Mouse (Mus musculus) limb, embryonic 11.5 days (tissue): ENCODE results near the gene Arhgap29. TPM values are rescaled to one million over a fixed set of nuclear protein-coding genes. Genes with fewer than 3 reads are reported as not detected.

Experiments
- ATAC-seq: fragments of 200-750 bp; cut with Nextera tagmentation; 2 replicates; pipeline ENCODE4 v1.8.0; 2017; ENCODE audit warnings: low read depth; ENCODE audit not compliant: insufficient number of reproducible peaks, low FRiP score, low TSS enrichment
- DNase-seq: peaks from one replicate; pipeline ENCODE4 v3.0.0-alpha.2; 2015; ENCODE audit warnings: low spot score
- H3K27ac ChIP-seq: fragments of 300-500 bp; sonication (generic); replicated peaks from 2 replicates; pipeline ENCODE4 v1.5.1; 2014; ENCODE audit warnings: low read depth, mild to moderate bottlenecking, low read length
- H3K27me3 ChIP-seq: fragments of 300-500 bp; sonication (generic); 2 replicates; pipeline ENCODE4 v1.6.1; 2014; ENCODE audit warnings: mild to moderate bottlenecking, low read length, mixed read lengths; ENCODE audit not compliant: control insufficient read depth, insufficient read depth
- H3K36me3 ChIP-seq: fragments of 300-500 bp; sonication (generic); 2 replicates; pipeline ENCODE4 v1.6.1; 2014; ENCODE audit warnings: mild to moderate bottlenecking, low read length, moderate library complexity, mixed read lengths; ENCODE audit not compliant: control insufficient read depth, insufficient read depth
- H3K4me1 ChIP-seq: fragments of 300-500 bp; sonication (generic); 2 replicates; pipeline ENCODE4 v1.6.1; 2014; ENCODE audit warnings: low read length, mixed read lengths; ENCODE audit not compliant: control insufficient read depth, insufficient read depth
- H3K4me2 ChIP-seq: fragments of 300-500 bp; sonication (generic); 2 replicates; pipeline ENCODE4 v1.6.1; 2014; ENCODE audit warnings: low read depth, mild to moderate bottlenecking, moderate library complexity; ENCODE audit not compliant: severe bottlenecking
- H3K4me3 ChIP-seq: fragments of 300-500 bp; sonication (generic); 2 replicates; pipeline ENCODE4 v1.5.1; 2014; ENCODE audit warnings: low read depth, low read length
- H3K9ac ChIP-seq: fragments of 300-500 bp; sonication (generic); 2 replicates; pipeline ENCODE4 v1.6.1; 2014; ENCODE audit warnings: mild to moderate bottlenecking, low read length
- H3K9me3 ChIP-seq: fragments of 300-500 bp; sonication (generic); 2 replicates; pipeline ENCODE4 v1.6.1; 2016; ENCODE audit warnings: low read length; ENCODE audit not compliant: control insufficient read depth
- WGBS: fragments of 180-500 bp; shearing (Covaris S2); extraction: QIAGEN DNeasy Blood & Tissue Kit; methylation state at CpG from one replicate; pipeline ENCODE4 v1.1.7; 2014; 5-methylcytosine and 5-hydroxymethylcytosine counted together
- polyA plus RNA-seq: library from polyadenylated mRNA; unstranded; fragments of >200 nt; fragmentation: Nextera tagmentation; extraction: Ambion mirVana; gene quantifications from 2 replicates; pipeline ENCODE4 v1.2.1, GENCODE M21; 2014

The Arhgap29 gene
- polyA plus RNA-seq, 1 experiment from 2014 or later, result 42.0 TPM

- Histone ChIP-seq H3K4me1 (no peaks in the 10 kb centered on the region), H3K9me3 (no peaks in the 10 kb centered on the region), H3K4me3 (no peak overlapping the region), H3K9ac (no peak overlapping the region), H3K4me2 (no peak overlapping the region), H3K27ac (no peak overlapping the region), H3K27me3 (no peaks in the 10 kb centered on the region), H3K36me3 (no peaks in the 10 kb centered on the region)
- no peak for DNase-seq
- WGBS, result 70% methylated on average over 13 of the region's 13 CpGs
- ATAC-seq, result no peak
Measured at GRCm38 (mm10) chr3:121914459-121915185, 37.7 kb upstream of the Arhgap29 start.

GRCm38 (mm10) chr3:121915191-121915590 lies 37.1 kb upstream of the Arhgap29 start:
- H3K9me3 ChIP-seq, result no peaks in the 10 kb centered on the region

GRCm38 (mm10) chr3:121916802-121917532 lies 35.4 kb upstream of the Arhgap29 start:
- H3K9me3 ChIP-seq, result no peaks in the 10 kb centered on the region
- no peak overlapping the region for H3K4me2 ChIP-seq
- H3K4me3 ChIP-seq, result no peak overlapping the region
- no peak overlapping the region for H3K9ac ChIP-seq
- DNase-seq, result no peak
- H3K4me1 ChIP-seq, result no peaks in the 10 kb centered on the region
- H3K27me3 ChIP-seq, result no peaks in the 10 kb centered on the region
- no peaks in the 10 kb centered on the region for H3K36me3 ChIP-seq
- WGBS, result 84% methylated on average over 5 of the region's 5 CpGs
- H3K27ac ChIP-seq, result no peak overlapping the region
- ATAC-seq, result no peak

More at GRCm38 (mm10) chr3:121915191-121915590, 37.1 kb upstream of the Arhgap29 start:
- Histone ChIP-seq H3K4me3 (no peak overlapping the region), H3K4me2 (no peak overlapping the region), H3K27ac (no peak overlapping the region), H3K27me3 (no peaks in the 10 kb centered on the region), H3K9ac (no peak overlapping the region), H3K4me1 (no peaks in the 10 kb centered on the region), H3K36me3 (no peaks in the 10 kb centered on the region)
- 76% methylated on average over 6 of the region's 6 CpGs for WGBS
- ATAC-seq (no peak), DNase-seq (no peak)

- ATAC-seq (no peak), DNase-seq (no peak)
- H3K9ac ChIP-seq, result no peak overlapping the region
Measured at GRCm38 (mm10) chr3:121917658-121918057, 34.7 kb upstream of the Arhgap29 start.

GRCm38 (mm10) chr3:121919961-121920360 lies 32.4 kb upstream of the Arhgap29 start:
- DNase-seq, result no peak
- H3K9ac ChIP-seq, result no peak overlapping the region
- no peak overlapping the region for H3K4me2 ChIP-seq
- no peak for ATAC-seq
- H3K4me1 ChIP-seq, result no peaks in the 10 kb centered on the region
- 86% methylated on average over 5 of the region's 5 CpGs for WGBS
- H3K36me3 ChIP-seq, result no peaks in the 10 kb centered on the region
- H3K27ac ChIP-seq, result no peak overlapping the region
- no peaks in the 10 kb centered on the region for H3K9me3 ChIP-seq
- no peak overlapping the region for H3K4me3 ChIP-seq
- no peaks in the 10 kb centered on the region for H3K27me3 ChIP-seq

More at GRCm38 (mm10) chr3:121917658-121918057, 34.7 kb upstream of the Arhgap29 start:
- no peak overlapping the region for H3K4me3 ChIP-seq
- H3K36me3 ChIP-seq, result no peaks in the 10 kb centered on the region
- no peak overlapping the region for H3K27ac ChIP-seq
- no peaks in the 10 kb centered on the region for H3K4me1 ChIP-seq
- no peaks in the 10 kb centered on the region for H3K27me3 ChIP-seq
- no peak overlapping the region for H3K4me2 ChIP-seq
- WGBS, result 84% methylated on average over 7 of the region's 7 CpGs
- H3K9me3 ChIP-seq, result no peaks in the 10 kb centered on the region

- Histone ChIP-seq H3K4me3 (no peak overlapping the region), H3K4me2 (no peak overlapping the region), H3K4me1 (no peaks in the 10 kb centered on the region), H3K36me3 (no peaks in the 10 kb centered on the region), H3K9ac (no peak overlapping the region), H3K27me3 (no peaks in the 10 kb centered on the region), H3K27ac (no peak overlapping the region), H3K9me3 (no peaks in the 10 kb centered on the region)
- DNase-seq (no peak), ATAC-seq (no peak)
- WGBS, result 87% methylated on average over 3 of the region's 3 CpGs
Measured at GRCm38 (mm10) chr3:121920769-121921168, 31.6 kb upstream of the Arhgap29 start.

GRCm38 (mm10) chr3:121924768-121925486 lies 27.4 kb upstream of the Arhgap29 start:
- no peaks in the 10 kb centered on the region for H3K4me1 ChIP-seq
- ATAC-seq (no peak), DNase-seq (no peak)
- no peaks in the 10 kb centered on the region for H3K9me3 ChIP-seq
- no peak overlapping the region for H3K9ac ChIP-seq
- H3K4me3 ChIP-seq, result no peak overlapping the region
- no peak overlapping the region for H3K27ac ChIP-seq
- no peak overlapping the region for H3K4me2 ChIP-seq
- WGBS, result 88% methylated on average over 11 of the region's 11 CpGs
- H3K27me3 ChIP-seq, result no peaks in the 10 kb centered on the region
- no peaks in the 10 kb centered on the region for H3K36me3 ChIP-seq

GRCm38 (mm10) chr3:121927601-121928000 lies 24.7 kb upstream of the Arhgap29 start:
- WGBS, result 81% methylated on average over 3 of the region's 3 CpGs
- DNase-seq, result no peak
- H3K4me3 ChIP-seq, result no peak overlapping the region

More at GRCm38 (mm10) chr3:121927601-121928000, 24.7 kb upstream of the Arhgap29 start:
- ATAC-seq, result no peak
- Histone ChIP-seq H3K36me3 (no peaks in the 10 kb centered on the region), H3K4me2 (no peak overlapping the region), H3K27ac (no peak overlapping the region), H3K9me3 (no peaks in the 10 kb centered on the region), H3K27me3 (no peaks in the 10 kb centered on the region), H3K4me1 (no peaks in the 10 kb centered on the region), H3K9ac (no peak overlapping the region)
